Mouse (Mus musculus): ENCODE measurements at regions not wholly inside any gene's neighbourhood (a gene's known extent, or its start where the extent isn't known, plus 50 kb on each side); places are given as distances from the start of the nearest gene placed in this dataset.

- no peaks in the 10 kb centered on the region for H3K4me1 ChIP-seq
- H3K36me3 ChIP-seq (replicated peaks; ENCODE audit: low read length): no peaks in the 10 kb centered on the region
- no peak overlapping the region for H3K4me3 ChIP-seq (replicated peaks)
- TF ChIP-seq FLI1 (IDR thresholded peaks at IDR 0.05; ENCODE audit: low read length): no peak
- TF ChIP-seq GATA1 (IDR thresholded peaks at IDR 0.05; ENCODE audit: borderline replicate concordance, low read length): no peak
- H3K9me3 ChIP-seq: peaks cover 8% of the 10 kb centered on the region
- peaks cover 21% of the 10 kb centered on the region for H3K27me3 ChIP-seq (replicated peaks)
Measured at GRCm38 (mm10) chr11:114375921-114376320, 292.4 kb upstream of the Rpl38 start.

GRCm38 (mm10) chr11:114370708-114371107 lies 297.6 kb upstream of the Rpl38 start:
- no peaks in the 10 kb centered on the region for H3K36me3 ChIP-seq (replicated peaks; ENCODE audit: low read length)
- TF ChIP-seq FLI1 (IDR thresholded peaks at IDR 0.05; ENCODE audit: low read length): no peak
- TF ChIP-seq GATA1 (IDR thresholded peaks at IDR 0.05; ENCODE audit: borderline replicate concordance, low read length): no peak
- H3K27me3 ChIP-seq (replicated peaks): peaks cover 22% of the 10 kb centered on the region
- H3K9me3 ChIP-seq: peaks cover 12% of the 10 kb centered on the region; the same call in 1 of the 2 replicates
- H3K4me3 ChIP-seq (replicated peaks): no peak overlapping the region
- no peaks in the 10 kb centered on the region for H3K4me1 ChIP-seq

- Histone ChIP-seq H3K27me3 (replicated peaks) (peaks cover 19% of the 10 kb centered on the region), H3K4me1 (no peaks in the 10 kb centered on the region), H3K36me3 (replicated peaks; ENCODE audit: low read length) (no peaks in the 10 kb centered on the region), H3K4me3 (replicated peaks) (no peak overlapping the region), H3K9me3 (peaks cover 20% of the 10 kb centered on the region)
- no peak for TF ChIP-seq GATA1 (IDR thresholded peaks at IDR 0.05; ENCODE audit: borderline replicate concordance, low read length)
- TF ChIP-seq FLI1 (IDR thresholded peaks at IDR 0.05; ENCODE audit: low read length): no peak
Measured at GRCm38 (mm10) chr11:114367779-114368178, 300.5 kb upstream of the Rpl38 start.

GRCm38 (mm10) chr11:114360946-114361345 lies 294.1 kb upstream of the Sdk2 start:
- Histone ChIP-seq H3K36me3 (replicated peaks; ENCODE audit: low read length) (no peaks in the 10 kb centered on the region), H3K4me3 (replicated peaks) (no peak overlapping the region), H3K4me1 (no peaks in the 10 kb centered on the region), H3K9me3 (peaks cover 24% of the 10 kb centered on the region), H3K27me3 (replicated peaks) (no peaks in the 10 kb centered on the region)
- no peak for TF ChIP-seq FLI1 (IDR thresholded peaks at IDR 0.05; ENCODE audit: low read length)
- TF ChIP-seq GATA1 (IDR thresholded peaks at IDR 0.05; ENCODE audit: borderline replicate concordance, low read length): no peak

GRCm38 (mm10) chr11:114360321-114360720 lies 293.5 kb upstream of the Sdk2 start:
- H3K4me3 ChIP-seq (replicated peaks): no peak overlapping the region
- no peaks in the 10 kb centered on the region for H3K27me3 ChIP-seq (replicated peaks)
- no peaks in the 10 kb centered on the region for H3K4me1 ChIP-seq
- H3K36me3 ChIP-seq (replicated peaks; ENCODE audit: low read length): no peaks in the 10 kb centered on the region
- peaks cover 18% of the 10 kb centered on the region for H3K9me3 ChIP-seq
- no peak for TF ChIP-seq GATA1 (IDR thresholded peaks at IDR 0.05; ENCODE audit: borderline replicate concordance, low read length)
- TF ChIP-seq FLI1 (IDR thresholded peaks at IDR 0.05; ENCODE audit: low read length): no peak

- Histone ChIP-seq H3K36me3 (replicated peaks; ENCODE audit: low read length) (no peaks in the 10 kb centered on the region), H3K4me1 (peaks cover 26% of the 10 kb centered on the region), H3K27me3 (replicated peaks) (peaks cover 2% of the 10 kb centered on the region), H3K4me3 (replicated peaks) (peak overlapping the region; percentile 15), H3K9me3 (no peaks in the 10 kb centered on the region)
- TF ChIP-seq FLI1 (IDR thresholded peaks at IDR 0.05; ENCODE audit: low read length) (no peak), GATA1 (IDR thresholded peaks at IDR 0.05; ENCODE audit: borderline replicate concordance, low read length) (no peak)
Measured at GRCm38 (mm10) chr11:114352146-114352795, 285.4 kb upstream of the Sdk2 start.

- no peak for TF ChIP-seq FLI1 (IDR thresholded peaks at IDR 0.05; ENCODE audit: low read length)
- no peak for TF ChIP-seq GATA1 (IDR thresholded peaks at IDR 0.05; ENCODE audit: borderline replicate concordance, low read length)
- peaks cover 42% of the 10 kb centered on the region for H3K27me3 ChIP-seq (replicated peaks)
- H3K4me3 ChIP-seq (replicated peaks): no peak overlapping the region
- H3K36me3 ChIP-seq (replicated peaks; ENCODE audit: low read length): no peaks in the 10 kb centered on the region
- peaks cover 8% of the 10 kb centered on the region for H3K4me1 ChIP-seq
- 0 out of 2 replicates have a peak, but pooled peaks cover 4% of the 10 kb centered on the region for H3K9me3 ChIP-seq
Measured at GRCm38 (mm10) chr11:114336839-114337484, 270.1 kb upstream of the Sdk2 start.

- Histone ChIP-seq H3K4me1 (peaks cover 8% of the 10 kb centered on the region), H3K27me3 (replicated peaks) (peaks cover 40% of the 10 kb centered on the region), H3K9me3 (0 out of 2 replicates have a peak, but pooled peaks cover 4% of the 10 kb centered on the region), H3K36me3 (replicated peaks; ENCODE audit: low read length) (no peaks in the 10 kb centered on the region), H3K4me3 (replicated peaks) (no peak overlapping the region)
- no peak for TF ChIP-seq GATA1 (IDR thresholded peaks at IDR 0.05; ENCODE audit: borderline replicate concordance, low read length)
- TF ChIP-seq FLI1 (IDR thresholded peaks at IDR 0.05; ENCODE audit: low read length): no peak
Measured at GRCm38 (mm10) chr11:114335950-114336838, 269.3 kb upstream of the Sdk2 start.

GRCm38 (mm10) chr11:114331579-114332150 lies 264.8 kb upstream of the Sdk2 start:
- peaks cover 17% of the 10 kb centered on the region for H3K27me3 ChIP-seq (replicated peaks)
- no peaks in the 10 kb centered on the region for H3K36me3 ChIP-seq (replicated peaks; ENCODE audit: low read length)
- no peak overlapping the region for H3K4me3 ChIP-seq (replicated peaks)
- H3K9me3 ChIP-seq: peaks cover 29% of the 10 kb centered on the region
- H3K4me1 ChIP-seq: peaks cover 14% of the 10 kb centered on the region
- TF ChIP-seq FLI1 (IDR thresholded peaks at IDR 0.05; ENCODE audit: low read length) (no peak), GATA1 (IDR thresholded peaks at IDR 0.05; ENCODE audit: borderline replicate concordance, low read length) (no peak)
